Mouse (Mus musculus) cerebellum, adult 2 months (tissue): ENCODE measurements around the gene 4930524J08Rik.

ENCODE experiments used
- CTCF ChIP-seq: fragments of 200-500 bp; IDR thresholded peaks from 2 replicates; pipeline ENCODE4 v1.5.1; 2011; ENCODE audit warnings: low read depth, mild to moderate bottlenecking, control low read depth, low read length, moderate library complexity, borderline replicate concordance; ENCODE audit not compliant: insufficient read depth
- POLR2A ChIP-seq: fragments of 200-500 bp; IDR thresholded peaks from 2 replicates; pipeline ENCODE4 v1.6.1; 2011; ENCODE audit warnings: low read length, control low read depth, borderline replicate concordance; ENCODE audit not compliant: insufficient read depth

DNA sequence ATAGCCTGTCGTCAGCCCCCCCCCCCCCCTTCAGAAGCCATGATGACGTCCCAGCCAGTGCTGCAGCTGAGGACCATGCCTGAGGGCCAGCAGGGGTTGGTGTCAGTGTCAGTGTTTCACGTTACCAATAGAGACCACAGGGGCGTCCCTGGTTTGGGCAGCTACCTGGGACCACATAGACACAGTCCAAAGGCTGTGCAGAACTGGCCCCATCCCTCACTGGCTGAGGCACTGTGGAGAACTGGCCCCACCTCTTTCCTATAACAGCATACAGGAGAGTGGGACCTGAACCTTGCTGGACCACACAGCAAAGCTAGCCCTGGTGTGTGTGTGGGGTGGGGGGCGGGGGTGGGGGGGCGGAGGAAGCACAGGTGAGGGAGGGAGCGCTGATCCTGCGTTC, 21.6 kb downstream of the 4930524J08Rik start:
- TF ChIP-seq POLR2A (no peak), CTCF (no peak)
